Mouse (Mus musculus) limb, embryonic 14.5 days (tissue): ENCODE data around the gene Plcl2. TPM values are rescaled to one million over a fixed set of nuclear protein-coding genes. Genes with fewer than 3 reads are reported as not detected.

Source experiments
- ATAC-seq: fragments of 200-750 bp; cut with Nextera tagmentation; 2 replicates; pipeline ENCODE4 v1.8.0; 2017; ENCODE audit warnings: low read depth, moderate number of reproducible peaks, moderate TSS enrichment; ENCODE audit not compliant: low FRiP score
- DNase-seq: peaks from one replicate; pipeline ENCODE4 v3.0.0-alpha.2; 2015; ENCODE audit warnings: low spot score
- H3K27ac ChIP-seq: fragments of 300-500 bp; sonication (generic); replicated peaks from 2 replicates; pipeline ENCODE4 v1.5.1; 2014; ENCODE audit warnings: low read depth, mild to moderate bottlenecking, low read length, moderate library complexity, mixed read lengths
- H3K27me3 ChIP-seq: fragments of 300-500 bp; sonication (generic); 2 replicates; pipeline ENCODE4 v1.6.1; 2014; ENCODE audit warnings: low read length, mixed read lengths; ENCODE audit not compliant: control insufficient read depth, insufficient read depth
- H3K36me3 ChIP-seq: fragments of 300-500 bp; sonication (generic); 2 replicates; pipeline ENCODE4 v1.6.1; 2014; ENCODE audit warnings: mild to moderate bottlenecking, low read length, moderate library complexity, mixed read lengths; ENCODE audit not compliant: control insufficient read depth, insufficient read depth
- H3K4me1 ChIP-seq: fragments of 300-500 bp; sonication (generic); 2 replicates; pipeline ENCODE4 v1.6.1; 2014; ENCODE audit warnings: antibody characterized with exemption, low read length, mixed read lengths; ENCODE audit not compliant: control insufficient read depth, insufficient read depth
- H3K4me2 ChIP-seq: fragments of 300-500 bp; sonication (generic); replicated peaks from 2 replicates; pipeline ENCODE4 v1.6.1; 2014; ENCODE audit warnings: low read depth, mild to moderate bottlenecking, low read length, moderate library complexity; ENCODE audit not compliant: severe bottlenecking
- H3K4me3 ChIP-seq: fragments of 300-500 bp; sonication (generic); replicated peaks from 2 replicates; pipeline ENCODE4 v1.5.1; 2014; ENCODE audit warnings: low read length
- H3K9ac ChIP-seq: fragments of 300-500 bp; sonication (generic); 2 replicates; pipeline ENCODE4 v1.6.1; 2014; ENCODE audit warnings: mild to moderate bottlenecking, low read depth, low read length, moderate library complexity; ENCODE audit not compliant: severe bottlenecking
- H3K9me3 ChIP-seq: fragments of 300-500 bp; sonication (generic); 2 replicates; pipeline ENCODE4 v1.6.1; 2016; ENCODE audit warnings: low read length; ENCODE audit not compliant: control insufficient read depth
- POLR2A ChIP-seq: fragments of 200-500 bp; IDR thresholded peaks from 2 replicates; pipeline ENCODE4 v1.8.0; 2012; ENCODE audit warnings: inconsistent platforms, mild to moderate bottlenecking, moderate library complexity, borderline replicate concordance; ENCODE audit not compliant: insufficient read depth, insufficient read length; ENCODE audit errors: extremely low read depth
- WGBS: fragments of 180-500 bp; shearing (Covaris S2); extraction: QIAGEN DNeasy Blood & Tissue Kit; methylation state at CpG from one replicate; pipeline ENCODE4 v1.1.7; 2014; 5-methylcytosine and 5-hydroxymethylcytosine counted together
- polyA plus RNA-seq, 2 experiments: library from polyadenylated mRNA; depleted of rRNA in 1 of 2; stranded (reverse) in 1 of 2; unstranded in 1 of 2; fragments of >200 nt; fragmentation: Nextera tagmentation in 1 of 2; extraction: Ambion mirVana in 1 of 2; gene quantifications; 2 replicates each; pipeline versions ENCODE4 v1.2.1 to v1.2.3; 2012 to 2014

The Plcl2 gene
- 5.8 and 6.7 TPM in 2 replicates for polyA plus RNA-seq (2012; rRNA removed)
- polyA plus RNA-seq (2014; fragmentation: Nextera tagmentation; extraction: Ambion mirVana), result 4.9 and 5.2 TPM in 2 replicates

- Histone ChIP-seq H3K9ac (peak within 1 kb of the TSS; percentile 93), H3K9me3 (no peaks in the 10 kb centered on the region), H3K36me3 (no peaks in the 10 kb centered on the region), H3K4me1 (peaks cover 8% of the 10 kb centered on the region), H3K27me3 (peaks cover 5% of the 10 kb centered on the region; the same call in 1 of the 2 replicates), H3K4me2 (peak within 1 kb of the TSS; percentile 71), H3K4me3 (peak within 1 kb of the TSS; percentile 86), H3K27ac (peak within 1 kb of the TSS; percentile 82)
- under 1% methylated on average over 78 of the region's 95 CpGs for WGBS
- no peak for TF ChIP-seq POLR2A
- no peak for DNase-seq
- peak; percentile 50 for ATAC-seq
These were observed at the start of gene Plcl2 for GRCm38 (mm10) chr17:50509251-50510104. Gene Plcl2, plus strand, starts transcription at chr17:50509403.

GRCm38 (mm10) chr17:50460301-50460700 lies 48.9 kb upstream of the Plcl2 start:
- H3K27ac ChIP-seq, result no peak overlapping the region
- H3K9me3 ChIP-seq, result no peaks in the 10 kb centered on the region
- H3K27me3 ChIP-seq, result no peaks in the 10 kb centered on the region
- no peak for DNase-seq
- H3K4me3 ChIP-seq, result no peak overlapping the region
- H3K9ac ChIP-seq, result no peak overlapping the region
- 72% methylated on average over 8 of the region's 8 CpGs for WGBS
- H3K4me1 ChIP-seq, result no peaks in the 10 kb centered on the region
- no peak for TF ChIP-seq POLR2A
- no peak for ATAC-seq
- no peak overlapping the region for H3K4me2 ChIP-seq
- H3K36me3 ChIP-seq, result no peaks in the 10 kb centered on the region

DNA sequence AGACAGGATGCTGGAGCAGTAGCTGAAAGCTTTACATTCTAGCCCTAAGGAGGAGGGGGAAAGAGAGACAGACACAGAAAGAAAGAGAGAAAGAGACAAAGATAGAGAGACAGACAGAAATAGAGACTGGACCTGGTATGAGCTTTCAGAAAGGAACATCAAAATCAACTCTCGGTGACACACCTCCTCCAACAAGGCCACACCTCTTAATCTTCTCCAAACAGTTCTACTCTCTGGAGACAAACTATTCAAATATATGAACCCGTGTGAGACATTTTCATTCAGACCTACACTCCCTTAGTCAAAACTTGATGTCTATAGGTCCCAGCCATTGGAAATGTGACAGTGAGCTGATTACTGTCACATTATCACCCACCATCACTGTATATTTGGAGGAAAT lies 41.8 kb upstream of the Plcl2 start:
- no peak for ATAC-seq
- Histone ChIP-seq H3K36me3 (no peaks in the 10 kb centered on the region), H3K4me3 (no peak overlapping the region), H3K27me3 (no peaks in the 10 kb centered on the region), H3K4me1 (peaks cover 15% of the 10 kb centered on the region), H3K27ac (no peak overlapping the region), H3K9ac (no peak overlapping the region), H3K9me3 (no peaks in the 10 kb centered on the region), H3K4me2 (no peak overlapping the region)
- no peak for DNase-seq
- 92% methylated on average over 2 of the region's 2 CpGs for WGBS
- TF ChIP-seq POLR2A, result no peak

DNA sequence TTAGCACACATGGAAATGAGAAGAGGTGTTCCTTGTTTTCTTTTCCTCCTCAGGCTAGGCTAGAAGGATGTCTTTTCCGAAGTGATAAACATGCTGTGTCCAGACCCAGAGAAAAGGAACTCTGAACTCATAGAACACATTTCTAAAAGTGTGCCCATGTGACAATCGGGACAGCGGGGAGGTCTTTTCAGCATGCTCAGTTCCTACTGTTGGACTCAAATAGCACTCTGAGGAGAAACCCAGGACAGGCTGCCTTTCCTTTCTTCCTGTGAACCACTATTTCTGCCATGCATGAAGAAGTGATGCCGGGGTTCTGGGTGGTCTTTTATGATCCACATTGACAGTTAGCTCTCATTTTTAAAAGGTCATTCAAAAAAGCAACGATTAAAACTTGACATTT lies 40.1 kb upstream of the Plcl2 start:
- no peak for DNase-seq
- WGBS, result 76% methylated on average over 5 of the region's 5 CpGs
- no peak for ATAC-seq

GRCm38 (mm10) chr17:50469543-50470431 lies 39.4 kb upstream of the Plcl2 start:
- peak overlapping the region; percentile 15 for H3K4me3 ChIP-seq
- H3K9ac ChIP-seq, result peak overlapping the region; percentile 21; the same call in 1 of the 2 replicates
- H3K4me1 ChIP-seq, result peaks cover 15% of the 10 kb centered on the region
- ATAC-seq (peak; percentile 53), DNase-seq (peak; percentile 57)
- no peaks in the 10 kb centered on the region for H3K36me3 ChIP-seq
- peak overlapping the region; percentile 87 for H3K27ac ChIP-seq
- H3K4me2 ChIP-seq, result peak overlapping the region; percentile 45
- H3K27me3 ChIP-seq, result no peaks in the 10 kb centered on the region
- TF ChIP-seq POLR2A, result no peak
- no peaks in the 10 kb centered on the region for H3K9me3 ChIP-seq
- WGBS, result 14% methylated on average over 13 of the region's 13 CpGs

More for the DNA sequence above, 40.1 kb upstream of the Plcl2 start:
- Histone ChIP-seq H3K9me3 (no peaks in the 10 kb centered on the region), H3K4me1 (peaks cover 15% of the 10 kb centered on the region), H3K9ac (no peak overlapping the region), H3K27me3 (no peaks in the 10 kb centered on the region), H3K4me2 (no peak overlapping the region), H3K4me3 (no peak overlapping the region), H3K36me3 (no peaks in the 10 kb centered on the region), H3K27ac (no peak overlapping the region)
- no peak for TF ChIP-seq POLR2A
